ENCODE assay signal across 8 mouse cellular contexts in genomic region chr12:51843576-51844520, GRCm38 (mm10). TPM values are rescaled to one million over a fixed set of nuclear protein-coding genes. Genes with fewer than 3 reads are reported as not detected.
DNase-seq lines count a peak whose midpoint lies in the region; ATAC-seq and TF ChIP-seq lines count a peak whose summit lies in the region.

No protein-coding gene starts in this region.

- peak overlapping the region; percentile 62 for H3K4me3 ChIP-seq in left cerebral cortex, adult 2 months
- peak overlapping the region; percentile 60 for H3K4me3 ChIP-seq in embryonic facial prominence, embryonic 13.5 days
- H3K4me3 ChIP-seq in limb, embryonic 11.5 days (ENCODE audit: low read depth, low read length), result no peak overlapping the region
- peak overlapping the region; percentile 57 for H3K4me3 ChIP-seq in neural tube, embryonic 13.5 days

- H3K9ac ChIP-seq in embryonic facial prominence, embryonic 13.5 days, result peak overlapping the region; percentile 76
- no peak overlapping the region for H3K9ac ChIP-seq in limb, embryonic 11.5 days (ENCODE audit: low read length)
- peak overlapping the region; percentile 72 for H3K9ac ChIP-seq in neural tube, embryonic 13.5 days

- peak overlapping the region; percentile 73 for H3K4me2 ChIP-seq in embryonic facial prominence, embryonic 13.5 days
- H3K4me2 ChIP-seq in limb, embryonic 11.5 days (ENCODE audit: low read depth, severe bottlenecking), result peak overlapping the region; percentile 48
- H3K4me2 ChIP-seq in neural tube, embryonic 13.5 days, result peak overlapping the region; percentile 71

- 37% methylated on average over 15 of the region's 15 CpGs for WGBS in embryonic facial prominence, embryonic 13.5 days
- 41% methylated on average over 15 of the region's 15 CpGs for WGBS in limb, embryonic 11.5 days
- WGBS in neural tube, embryonic 13.5 days, result 42% methylated on average over 15 of the region's 15 CpGs

- H3K27ac ChIP-seq in left cerebral cortex, adult 2 months, result peak overlapping the region; percentile 94
- H3K27ac ChIP-seq in embryonic facial prominence, embryonic 13.5 days, result peak overlapping the region; percentile 91; the same call in 1 of the 2 replicates
- H3K27ac ChIP-seq in limb, embryonic 11.5 days (replicated peaks; ENCODE audit: low read depth, low read length), result no peak overlapping the region
- no peak overlapping the region for H3K27ac ChIP-seq in neural tube, embryonic 13.5 days (replicated peaks)

- intact Hi-C loops in left cerebral cortex, adult 2 months (cut with DNase I), result no loop called here

- peaks cover 12% of the 10 kb centered on the region for H3K4me1 ChIP-seq in embryonic facial prominence, embryonic 13.5 days
- H3K4me1 ChIP-seq in limb, embryonic 11.5 days (ENCODE audit: control insufficient read depth, insufficient read depth, low read length), result no peaks in the 10 kb centered on the region
- H3K4me1 ChIP-seq in neural tube, embryonic 13.5 days (replicated peaks), result peaks cover 9% of the 10 kb centered on the region

- H3K27me3 ChIP-seq in embryonic facial prominence, embryonic 13.5 days, result no peaks in the 10 kb centered on the region
- H3K27me3 ChIP-seq in limb, embryonic 11.5 days (ENCODE audit: control insufficient read depth, insufficient read depth, low read length), result no peaks in the 10 kb centered on the region
- H3K27me3 ChIP-seq in neural tube, embryonic 13.5 days, result no peaks in the 10 kb centered on the region

- no peaks in the 10 kb centered on the region for H3K36me3 ChIP-seq in embryonic facial prominence, embryonic 13.5 days
- no peaks in the 10 kb centered on the region for H3K36me3 ChIP-seq in limb, embryonic 11.5 days (ENCODE audit: control insufficient read depth, insufficient read depth, low read length)
- no peaks in the 10 kb centered on the region for H3K36me3 ChIP-seq in neural tube, embryonic 13.5 days

- H3K9me3 ChIP-seq in embryonic facial prominence, embryonic 13.5 days, result no peaks in the 10 kb centered on the region
- H3K9me3 ChIP-seq in limb, embryonic 11.5 days (ENCODE audit: control insufficient read depth, low read length), result no peaks in the 10 kb centered on the region
- H3K9me3 ChIP-seq in neural tube, embryonic 13.5 days, result no peaks in the 10 kb centered on the region

- no peak for ATAC-seq in embryonic facial prominence, embryonic 13.5 days (ENCODE audit: insufficient number of reproducible peaks, insufficient read depth, low FRiP score, low TSS enrichment, low read depth)
- no peak for ATAC-seq in limb, embryonic 11.5 days (ENCODE audit: insufficient number of reproducible peaks, low FRiP score, low TSS enrichment, low read depth)
- ATAC-seq in neural tube, embryonic 13.5 days (ENCODE audit: low read depth), result no peak

- TF ChIP-seq CTCF in left cerebral cortex, adult 2 months (IDR thresholded peaks at IDR 0.05), result no peak

- DNase-seq in left cerebral cortex, adult 2 months (ENCODE audit: extremely low spot score in 1 of 2, low spot score in 2 of 2), result no peak
- no peak for DNase-seq in left cerebral cortex, adult 8-10 months (ENCODE audit: low spot score in 2 of 2)
- DNase-seq in limb, embryonic 11.5 days (ENCODE audit: low spot score), result no peak
- no peak for DNase-seq in adrenal gland, postnatal 14 days
- DNase-seq in right cerebral cortex, postnatal 4 days, result no peak
- DNase-seq in retina, postnatal 1 day, result no peak

RNA-seq across cellular contexts. Expression of gene Hectd1, which starts 14.5 kb away (rescaled TPM):
- 10 to 100 TPM; 81.2 to 88.4 TPM for total RNA-seq in left cerebral cortex, adult 2 months (2021)
- total RNA-seq in left cerebral cortex, adult 8-10 months (2022), result 10 to 100 TPM; 77.1 to 85.4 (median 79.4) TPM
- polyA plus RNA-seq in embryonic facial prominence, embryonic 13.5 days (2015; fragmentation: Nextera tagmentation; extraction: Ambion mirVana), result 48.3 and 50.4 TPM in 2 replicates
- polyA plus RNA-seq in limb, embryonic 11.5 days (2014; fragmentation: Nextera tagmentation; extraction: Ambion mirVana), result 40.0 and 43.1 TPM in 2 replicates
- polyA plus RNA-seq in neural tube, embryonic 13.5 days (2015; fragmentation: Nextera tagmentation; extraction: Ambion mirVana), result 35.9 and 39.8 TPM in 2 replicates
- total RNA-seq in adrenal gland, postnatal 14 days (2021), result 92.9 and 94.0 TPM in 2 replicates

Comparison
In these comparisons a context has a peak if more than half of its experiments do, and no peak if none do; other contexts are left out.
1. H3K27ac ChIP-seq: peak in left cerebral cortex, adult 2 months (single experiment) and embryonic facial prominence, embryonic 13.5 days (single experiment); none in limb, embryonic 11.5 days (single experiment) and neural tube, embryonic 13.5 days (single experiment).
2. Peak in every context shown above with its lines, with median percentiles within 50 percentile points of each other: H3K4me2 ChIP-seq.